Mouse (Mus musculus): ENCODE data around the gene C2.
"Not testable (repeated sequence)": the region's sequence is repeated elsewhere in the genome, so short reads cannot be mapped to it uniquely, and the experiment has no call there.

The C2 gene

DNA sequence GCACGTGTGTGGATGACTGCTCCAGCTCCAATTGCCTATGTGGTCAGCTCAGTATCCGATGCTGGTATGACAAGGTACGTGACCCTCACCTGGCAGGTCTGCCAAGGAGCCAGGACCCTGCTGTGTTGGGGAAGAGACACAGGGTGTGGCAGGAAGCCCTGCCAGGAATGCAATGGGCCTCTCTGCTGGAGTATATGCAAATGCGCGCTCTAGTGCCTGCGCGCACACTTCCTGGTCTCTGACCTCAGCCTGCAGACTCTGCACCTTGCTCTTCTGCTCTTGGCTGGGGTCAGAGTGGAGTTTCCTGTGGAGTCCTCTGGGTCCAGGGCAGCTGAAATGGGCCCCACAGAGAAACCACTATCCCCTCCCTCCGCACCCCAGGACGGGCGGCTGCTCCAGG lies 12.9 kb upstream of the C2 start:
- DNase-seq (ENCODE audit: low read depth, low spot score) = peak; percentile 92

DNA sequence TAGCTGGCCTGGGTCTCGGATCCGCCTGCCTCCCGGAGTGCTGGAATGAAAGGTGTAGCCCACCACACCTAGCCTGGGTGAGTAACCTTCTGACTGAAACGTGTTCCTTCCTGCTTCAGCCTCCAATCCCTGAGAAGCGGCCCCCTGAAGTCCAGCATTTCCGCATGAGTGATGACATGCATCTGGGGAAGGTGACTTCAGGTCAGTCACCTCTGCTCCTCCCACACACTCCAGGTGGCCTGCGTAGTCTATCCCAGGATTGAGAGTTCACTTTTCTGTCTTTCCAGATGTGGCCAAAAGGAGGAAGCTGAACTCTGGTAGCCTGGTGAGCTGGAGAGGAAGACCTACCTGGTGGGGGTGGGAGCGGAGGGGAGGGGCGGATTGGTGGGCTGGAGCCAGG lies 4.8 kb upstream of the C2 start:
- peak; percentile 96 for DNase-seq (ENCODE audit: low read depth, low spot score)

DNA sequence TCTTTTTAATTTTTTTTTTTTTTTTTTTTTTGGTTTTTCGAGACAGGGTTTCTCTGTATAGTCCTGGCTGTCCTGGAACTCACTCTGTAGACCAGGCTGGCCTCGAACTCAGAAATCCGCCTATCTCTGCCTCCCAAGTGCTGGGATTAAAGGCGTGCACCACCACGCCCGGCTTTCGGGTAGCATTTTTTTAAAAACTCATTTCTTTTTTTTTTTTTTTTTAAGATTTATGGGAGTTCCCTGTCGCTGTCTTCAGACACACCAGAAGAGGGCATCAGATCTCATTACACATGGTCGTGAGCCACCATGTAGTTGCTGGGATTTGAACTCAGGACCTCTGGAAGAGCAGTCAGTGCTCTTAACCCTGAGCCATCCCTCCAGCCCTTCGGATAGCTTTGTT lies 3.9 kb upstream of the C2 start:
- DNase-seq (ENCODE audit: low read depth, low spot score) = not testable (repeated sequence)

DNA sequence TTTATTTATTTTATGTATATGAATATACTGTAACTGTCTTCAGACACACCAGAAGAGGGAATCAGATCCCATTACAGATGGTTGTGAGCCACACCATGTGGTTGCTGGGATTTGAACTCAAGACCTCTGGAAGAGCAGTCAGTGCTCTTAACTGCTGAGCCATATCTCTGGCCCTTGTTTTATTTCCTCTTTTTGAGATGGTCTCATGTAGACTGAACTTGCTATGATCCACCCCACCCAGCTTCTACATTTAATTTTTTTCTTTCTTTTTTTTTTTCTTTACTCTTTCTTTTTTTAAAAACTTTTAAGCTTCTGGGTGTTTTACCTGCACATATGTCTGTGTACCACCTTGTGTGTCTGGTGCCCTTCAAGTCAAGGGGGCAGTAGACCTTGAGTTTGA lies 2.8 kb upstream of the C2 start:
- not testable (repeated sequence) for DNase-seq (ENCODE audit: low read depth, low spot score)

DNA sequence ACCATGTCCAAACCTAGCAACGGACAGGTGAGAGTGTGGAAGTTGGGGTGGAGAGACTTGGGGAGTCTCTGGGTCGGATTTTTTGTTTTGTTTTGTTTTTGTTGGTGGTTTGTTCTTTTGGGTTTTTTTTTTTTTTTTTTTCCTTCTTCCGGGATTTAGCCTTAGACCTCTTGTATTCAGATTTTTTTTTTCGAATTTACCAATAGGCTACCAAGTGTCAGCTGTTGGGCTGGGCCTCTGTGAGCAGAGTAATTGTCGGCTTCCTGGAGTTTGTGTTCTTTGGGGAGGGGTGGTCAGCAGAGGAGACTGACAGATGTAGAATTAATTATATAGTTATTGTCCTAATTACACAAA lies 1.8 kb upstream of the C2 start:
- peak; percentile 31 for DNase-seq (ENCODE audit: low read depth, low spot score)

DNA sequence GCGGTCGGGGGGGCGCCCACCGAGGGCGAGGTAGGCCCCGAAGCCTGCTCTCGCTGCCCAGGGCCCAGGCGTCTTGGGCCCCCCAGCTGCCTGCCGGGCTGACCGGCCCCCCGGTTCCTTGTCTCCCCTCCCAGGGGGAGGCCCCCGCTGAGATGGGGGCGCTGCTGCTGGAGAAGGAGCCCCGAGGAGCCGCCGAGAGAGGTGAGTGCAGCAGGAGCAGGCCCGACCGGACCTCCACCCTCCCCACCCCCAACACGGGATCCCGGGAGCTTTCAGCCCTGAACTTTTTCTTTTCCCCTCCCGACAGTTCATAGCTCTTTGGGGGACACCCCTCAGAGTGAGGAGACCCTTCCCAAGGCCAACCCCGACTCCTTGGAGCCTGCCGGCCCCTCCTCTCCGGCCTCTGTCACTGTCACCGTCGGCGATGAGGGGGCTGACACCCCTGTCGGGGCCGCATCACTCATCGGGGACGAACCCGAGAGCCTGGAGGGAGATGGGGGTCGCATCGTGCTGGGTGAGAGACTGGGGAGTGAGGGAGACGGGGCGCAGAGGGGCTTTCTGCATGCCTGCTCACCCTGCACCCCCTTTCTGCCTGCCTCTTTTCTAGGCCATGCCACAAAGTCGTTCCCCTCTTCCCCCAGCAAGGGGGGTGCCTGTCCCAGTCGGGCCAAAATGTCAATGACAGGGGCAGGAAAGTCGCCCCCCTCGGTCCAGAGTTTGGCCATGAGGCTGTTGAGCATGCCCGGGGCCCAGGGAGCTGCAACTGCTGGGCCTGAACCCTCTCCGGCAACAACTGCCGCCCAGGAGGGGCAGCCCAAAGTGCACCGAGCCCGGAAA lies 1.2 kb upstream of the C2 start:
- peak; percentile 45 for DNase-seq (ENCODE audit: low read depth, low spot score)

DNA sequence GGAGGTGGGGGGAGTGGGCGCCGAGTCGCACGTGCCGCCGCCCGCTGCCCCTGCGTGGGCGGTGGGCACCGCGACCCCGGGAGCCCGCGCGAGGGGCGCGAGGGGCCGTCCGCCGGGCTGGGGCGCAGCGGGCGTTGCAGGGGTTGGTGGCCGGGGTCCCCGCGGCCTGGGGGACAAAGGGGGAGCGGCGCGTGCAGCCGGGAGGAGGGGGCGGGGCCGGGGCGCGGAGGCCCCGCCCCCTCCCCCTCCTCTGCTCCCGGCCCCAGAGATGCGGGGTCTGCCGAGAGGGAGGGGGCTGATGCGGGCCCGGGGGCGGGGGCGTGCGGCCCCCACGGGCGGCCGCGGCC lies 614 bp upstream of the C2 start:
- peak; percentile 33 for DNase-seq (ENCODE audit: low read depth, low spot score)

DNA sequence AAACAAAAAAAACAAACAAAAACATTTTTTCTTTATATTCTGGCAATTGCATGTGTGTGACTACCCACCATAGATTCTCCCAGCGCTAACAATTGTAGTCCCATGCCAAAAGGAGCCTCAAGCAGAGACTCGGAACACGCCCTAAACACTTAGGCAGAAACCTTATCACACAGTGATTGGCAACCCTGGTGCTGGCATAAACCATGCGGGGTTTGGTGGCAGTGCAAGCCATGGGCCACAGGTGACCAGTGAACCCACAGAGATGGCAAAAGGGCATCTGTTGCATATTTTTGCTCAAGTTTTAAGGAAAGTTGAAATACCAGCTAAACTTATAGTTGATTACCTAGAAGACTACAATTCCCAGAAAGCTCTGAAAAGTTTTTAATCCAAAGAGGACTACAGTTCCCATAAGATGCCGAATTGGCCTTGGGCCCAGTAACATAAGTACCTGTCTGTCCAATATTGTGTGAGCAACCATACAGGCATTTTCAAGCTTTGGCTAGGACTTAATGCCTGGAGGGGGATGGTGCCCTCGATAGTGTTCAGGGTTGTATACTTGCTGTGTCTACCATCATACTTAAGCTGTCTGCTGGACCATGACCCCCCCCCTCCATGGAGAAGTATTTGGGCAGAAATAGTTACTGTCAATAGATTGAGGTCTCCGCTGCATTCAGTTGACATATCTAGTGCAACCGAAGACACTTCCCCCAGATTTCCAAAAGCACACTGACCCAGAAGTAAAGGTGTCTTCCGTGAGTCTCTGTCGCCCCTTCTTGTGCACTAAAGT lies 499 bp downstream of the C2 start:
- no peak for DNase-seq (ENCODE audit: low read depth, low spot score)

DNA sequence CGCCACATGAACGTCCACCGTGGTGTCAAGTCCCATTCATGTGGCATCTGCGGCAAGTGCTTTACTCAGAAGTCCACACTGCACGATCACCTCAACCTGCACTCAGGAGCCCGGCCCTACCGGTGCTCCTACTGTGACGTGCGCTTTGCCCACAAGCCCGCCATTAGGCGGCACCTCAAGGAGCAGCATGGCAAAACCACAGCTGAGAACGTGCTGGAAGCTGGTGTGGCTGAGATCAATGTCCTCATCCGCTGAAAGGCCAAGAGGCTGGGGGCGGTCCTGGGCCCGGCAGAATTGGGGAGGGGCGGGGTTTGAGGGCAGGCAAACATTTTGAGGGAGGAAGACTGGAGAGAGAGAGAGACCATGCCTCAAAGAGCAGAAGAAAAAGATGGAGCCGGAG lies 1.7 kb downstream of the C2 start:
- DNase-seq (ENCODE audit: low read depth, low spot score) = peak; percentile 88

DNA sequence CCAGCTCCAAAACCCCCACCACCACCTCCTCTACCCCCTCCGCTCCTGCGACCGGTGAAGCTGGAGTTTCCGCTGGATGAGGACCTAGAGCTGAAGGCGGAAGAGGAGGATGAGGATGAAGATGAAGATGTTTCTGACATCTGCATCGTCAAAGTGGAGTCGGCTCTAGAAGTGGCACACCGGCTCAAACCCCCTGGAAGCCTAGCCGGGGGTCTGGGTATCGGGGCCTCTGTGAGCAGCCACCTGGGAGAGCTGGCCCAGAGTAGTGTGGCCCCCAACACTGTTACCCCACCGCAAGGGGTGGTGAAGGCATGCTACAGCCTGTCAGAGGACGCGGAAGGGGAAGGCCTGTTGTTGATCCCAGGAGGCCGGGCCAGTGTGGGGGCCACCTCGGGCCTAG lies 2.3 kb downstream of the C2 start:
- no peak for DNase-seq (ENCODE audit: low read depth, low spot score)

DNA sequence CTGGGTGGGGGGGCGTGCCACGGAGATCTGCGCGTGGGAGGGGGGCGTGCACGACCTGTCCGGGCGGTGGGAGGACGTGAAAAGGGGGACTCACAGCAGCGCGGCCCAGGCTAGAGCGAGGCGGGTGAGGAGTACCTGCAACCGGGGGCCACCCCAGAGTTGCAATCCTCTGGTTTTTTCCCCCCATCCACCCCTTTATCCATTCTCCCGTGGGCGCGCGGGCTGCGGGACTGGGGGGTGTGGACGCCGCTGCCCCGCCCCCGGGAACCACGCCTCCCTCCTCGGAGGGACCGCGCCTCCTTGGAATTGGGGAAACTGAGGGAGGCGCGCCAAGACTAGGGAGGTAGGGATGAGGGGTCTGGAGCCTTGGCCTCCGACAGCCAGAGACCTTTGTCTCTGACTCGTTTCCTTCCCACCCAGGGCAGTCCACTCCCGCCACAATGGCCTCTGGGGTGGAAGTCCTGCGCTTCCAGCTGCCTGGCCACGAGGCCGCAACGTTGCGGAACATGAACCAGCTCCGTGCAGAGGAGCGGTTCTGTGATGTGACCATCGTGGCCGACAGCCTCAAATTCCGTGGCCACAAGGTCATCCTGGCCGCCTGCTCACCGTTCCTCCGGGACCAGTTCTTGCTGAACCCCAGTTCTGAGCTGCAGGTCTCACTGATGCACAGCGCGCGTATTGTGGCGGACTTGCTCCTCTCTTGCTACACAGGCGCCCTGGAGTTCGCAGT lies 3.1 kb downstream of the C2 start:
- DNase-seq (ENCODE audit: low read depth, low spot score) = peak; percentile 55

DNA sequence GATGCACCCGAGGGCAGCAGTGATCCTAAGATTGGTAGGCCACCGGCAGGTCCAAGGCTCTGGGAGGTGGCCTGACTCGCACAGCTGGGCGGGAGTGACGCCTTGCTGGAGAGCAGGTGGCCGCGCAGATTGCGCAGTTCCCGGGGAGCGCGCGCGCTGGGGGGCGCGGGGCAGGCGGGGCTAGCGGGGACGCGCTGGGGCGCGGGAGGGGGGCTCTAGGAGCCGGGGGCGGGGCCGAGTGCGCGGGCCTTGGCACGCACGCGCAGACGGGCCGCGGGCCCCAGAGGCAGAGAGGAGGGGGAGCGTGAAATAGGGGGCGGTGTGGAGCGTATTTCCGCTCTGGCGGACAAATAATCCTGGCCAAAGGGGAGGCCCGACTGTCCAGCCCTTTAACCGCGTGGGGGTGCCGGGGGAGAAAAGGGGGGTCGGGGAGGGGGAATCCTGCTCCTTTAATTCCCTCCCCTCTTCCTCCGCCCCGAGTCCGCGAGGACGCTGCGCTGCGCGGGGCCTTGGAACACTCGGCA lies 3.9 kb downstream of the C2 start:
- peak; percentile 95 for DNase-seq (ENCODE audit: low read depth, low spot score)

DNA sequence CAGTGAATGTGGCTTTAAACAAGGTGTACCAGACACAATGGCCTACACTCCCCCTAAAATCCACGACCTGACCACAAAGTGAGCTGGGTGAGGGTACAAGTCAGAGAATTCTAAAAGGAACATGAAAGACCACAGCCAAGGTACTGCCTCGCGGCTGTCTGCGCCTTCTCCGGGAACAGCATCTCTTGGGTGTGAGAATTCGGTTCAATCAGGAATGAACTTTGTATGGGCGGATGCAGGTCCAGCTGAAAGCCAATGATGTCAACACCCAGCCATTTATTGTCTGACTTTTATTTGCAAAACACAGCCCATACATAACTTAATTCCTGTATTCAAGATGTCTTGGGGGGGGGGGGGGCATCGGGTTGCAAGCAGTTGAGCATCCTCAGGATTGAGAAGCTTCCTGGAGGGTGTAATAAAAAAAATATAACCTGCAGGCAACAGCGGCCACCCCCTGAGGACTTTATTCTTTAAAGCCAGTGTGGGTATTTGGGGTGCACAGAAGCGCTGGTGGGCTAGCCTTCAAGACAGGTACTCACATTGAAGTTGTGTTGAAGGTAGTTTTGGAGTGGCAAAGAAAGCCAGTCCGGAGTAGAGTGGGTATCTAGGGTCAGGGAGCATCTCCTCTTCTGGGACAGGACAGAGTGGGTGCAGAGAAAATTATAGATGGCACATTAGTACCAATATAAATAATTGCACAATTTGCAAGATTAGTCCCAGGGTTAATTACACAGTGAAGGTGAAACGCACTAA lies 4.8 kb downstream of the C2 start:
- DNase-seq (ENCODE audit: low read depth, low spot score) = peak; percentile 33

DNA sequence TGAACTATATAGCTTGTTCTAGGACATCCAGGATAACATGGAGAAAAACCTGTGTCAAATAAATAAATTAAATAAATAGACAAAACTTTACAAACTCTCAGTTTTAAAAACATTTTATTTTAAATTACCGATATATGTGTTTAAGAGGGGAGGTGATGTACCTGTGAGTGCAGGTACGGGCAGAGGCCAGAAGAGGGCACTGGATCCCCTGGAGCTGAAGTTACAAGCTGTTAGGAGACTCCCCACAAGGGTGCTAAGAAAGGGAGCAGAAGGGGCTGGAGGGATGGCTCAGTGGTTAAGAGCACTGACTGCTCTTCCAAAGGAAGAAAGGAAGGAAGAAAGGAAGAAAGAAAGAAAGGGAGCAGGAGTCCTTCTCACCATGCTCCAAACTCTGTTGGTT lies 6.7 kb downstream of the C2 start:
- peak; percentile 83 for DNase-seq (ENCODE audit: low read depth, low spot score)

DNA sequence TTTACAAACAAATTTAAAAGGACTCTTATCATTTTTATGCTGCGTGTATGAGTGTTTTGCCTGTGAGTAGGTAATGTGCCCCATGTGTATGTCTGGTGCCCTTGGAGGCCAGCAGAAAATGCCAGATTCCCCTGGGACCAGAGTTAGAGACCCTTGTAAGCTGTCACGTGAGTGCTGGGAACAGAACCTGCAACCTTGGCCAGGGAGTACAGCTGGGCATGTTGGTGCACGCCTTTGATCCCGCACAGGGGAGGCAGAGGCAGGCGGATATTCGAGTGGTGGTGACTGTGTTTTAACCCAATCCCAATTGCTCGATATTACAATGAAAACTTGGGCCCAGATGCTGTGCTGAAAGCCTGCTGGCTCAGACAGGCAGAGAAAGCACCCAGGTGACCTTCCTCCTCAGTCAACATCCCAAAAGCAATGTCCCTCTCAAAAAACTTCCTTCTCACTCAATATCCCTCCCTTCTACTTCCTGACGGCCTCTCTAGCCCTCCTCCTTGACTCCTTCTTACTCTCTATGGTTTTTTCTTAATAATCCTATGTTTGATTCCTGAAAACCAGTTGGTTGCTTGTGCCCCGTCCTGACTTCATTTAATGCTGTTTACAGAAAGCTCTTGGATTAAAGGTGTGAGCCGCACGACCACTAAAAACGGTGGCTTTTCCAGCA lies 7.9 kb downstream of the C2 start:
- DNase-seq (ENCODE audit: low read depth, low spot score) = peak; percentile 45

DNA sequence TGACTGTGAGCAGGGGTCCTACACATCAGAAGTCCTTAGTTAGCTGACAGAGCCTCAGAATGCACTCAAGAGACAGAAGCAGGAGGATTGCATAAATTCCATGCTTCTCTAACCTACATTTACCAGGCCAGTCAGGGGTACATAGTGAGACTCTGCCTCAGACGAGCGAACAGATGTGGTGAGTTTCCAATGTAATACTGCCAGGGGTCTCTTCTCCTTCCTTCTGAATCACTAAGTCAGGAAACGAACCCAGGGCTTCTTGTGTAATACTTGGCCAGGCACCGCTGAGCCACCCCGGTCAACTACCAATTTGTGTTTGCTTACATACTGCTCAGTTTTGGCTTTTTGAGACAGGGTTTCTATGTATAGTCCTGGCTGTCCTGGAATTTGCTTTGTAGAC lies 10.1 kb downstream of the C2 start:
- DNase-seq (ENCODE audit: low read depth, low spot score) = no peak

DNA sequence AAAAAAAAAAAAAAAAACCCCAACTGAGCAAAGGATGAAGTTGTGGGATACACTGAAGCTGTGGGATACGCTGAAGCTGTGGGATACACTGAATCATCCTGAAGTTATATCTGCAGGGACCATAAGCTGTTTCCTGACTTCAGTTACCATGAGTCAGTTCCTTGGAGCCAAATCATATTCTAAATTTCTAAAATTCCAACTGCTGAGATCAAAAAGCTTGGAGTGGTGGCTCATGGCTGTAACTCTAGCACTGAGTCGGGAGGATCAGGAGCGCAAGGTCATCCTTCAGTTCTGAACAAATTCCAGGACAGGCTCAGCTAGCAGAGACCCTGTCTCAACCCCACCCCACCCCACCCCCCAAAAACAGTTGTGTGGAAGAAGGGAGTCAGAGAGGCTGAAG lies 12.4 kb downstream of the C2 start:
- DNase-seq (ENCODE audit: low read depth, low spot score) = no peak

DNA sequence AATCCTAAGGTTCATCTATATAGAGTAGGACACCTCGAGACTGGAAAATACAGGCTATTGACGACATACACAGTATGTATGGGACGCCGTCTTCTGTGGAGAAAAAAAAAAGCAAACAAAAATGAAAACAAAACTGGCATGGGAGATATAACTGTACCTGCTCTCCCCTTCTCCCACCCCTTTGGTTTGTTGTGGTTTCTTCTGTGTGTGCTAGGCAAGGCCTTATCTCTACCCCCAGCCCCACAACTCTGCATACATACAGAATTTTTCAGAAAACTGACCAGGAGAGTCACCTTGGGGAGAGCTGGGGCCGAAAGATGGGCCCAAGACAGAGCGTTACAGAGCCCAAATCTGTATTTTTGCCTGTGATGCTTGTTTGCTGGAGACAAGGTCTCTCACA lies 13.4 kb downstream of the C2 start:
- DNase-seq (ENCODE audit: low read depth, low spot score) = no peak

DNA sequence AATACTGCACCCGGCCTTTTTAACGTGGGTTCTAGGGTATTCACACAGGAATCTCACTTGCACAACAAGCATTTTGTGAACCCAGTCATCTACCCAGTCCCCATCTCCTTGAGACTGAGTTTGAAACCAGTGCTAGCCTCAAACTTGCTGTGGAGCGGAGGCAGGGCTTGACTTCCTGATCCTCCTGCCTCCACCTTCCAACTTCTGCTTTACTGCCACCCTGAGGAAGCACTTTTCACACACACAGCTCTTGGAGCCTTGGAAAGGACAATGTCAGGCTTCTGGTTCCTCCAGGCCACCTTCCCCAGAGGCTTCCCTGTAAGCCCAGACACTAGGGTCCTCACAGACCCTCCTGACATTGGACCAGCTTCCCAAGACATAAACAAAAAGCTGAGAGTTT lies 14.7 kb downstream of the C2 start:
- DNase-seq (ENCODE audit: low read depth, low spot score) = no peak

DNA sequence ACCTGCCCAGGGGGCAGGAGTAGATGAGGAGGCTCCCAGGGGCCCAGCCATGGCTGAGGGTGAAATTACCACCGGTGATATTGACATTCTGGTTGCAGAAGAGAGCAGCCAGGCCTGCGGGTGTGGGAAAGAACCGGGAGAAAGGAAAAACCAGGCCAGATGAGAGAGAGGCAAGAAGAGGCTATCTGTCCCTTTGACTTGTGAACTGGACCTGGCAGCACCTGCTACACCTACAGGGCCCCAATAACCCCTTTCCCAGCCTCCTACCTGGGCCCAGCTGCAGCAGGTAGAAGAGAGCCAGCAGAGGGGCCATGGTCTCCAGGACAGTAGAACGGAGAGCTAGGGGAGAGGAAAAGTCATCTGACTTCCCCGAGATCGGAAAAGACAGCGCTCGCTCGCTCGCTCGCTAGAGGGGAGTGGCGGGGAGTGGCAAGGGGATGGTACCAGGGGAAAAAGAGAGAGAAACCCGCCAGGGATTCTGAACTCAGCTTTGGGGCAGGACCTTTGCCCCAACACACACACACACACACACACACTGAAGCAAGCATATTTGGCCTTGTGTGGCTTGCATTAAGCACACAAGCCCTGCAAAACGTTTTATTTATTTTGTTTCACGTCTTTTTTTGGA lies 16.3 kb downstream of the C2 start, which contains the start of gene Gm20547:
TSS of gene Gm20547 (minus strand) at position 360 of the 628 bp plus-strand sequence.
- DNase-seq (ENCODE audit: low read depth, low spot score) = peak; percentile 31

Data from R1 (cell line).